Mouse (Mus musculus) retina, embryonic 14.5 days (tissue): ENCODE measurements around the gene Asprv1.

Experiments
- DNase-seq: peaks from one replicate; pipeline ENCODE4 v3.0.0-alpha.2; 2015; ENCODE audit warnings: low spot score

The Asprv1 gene

DNA sequence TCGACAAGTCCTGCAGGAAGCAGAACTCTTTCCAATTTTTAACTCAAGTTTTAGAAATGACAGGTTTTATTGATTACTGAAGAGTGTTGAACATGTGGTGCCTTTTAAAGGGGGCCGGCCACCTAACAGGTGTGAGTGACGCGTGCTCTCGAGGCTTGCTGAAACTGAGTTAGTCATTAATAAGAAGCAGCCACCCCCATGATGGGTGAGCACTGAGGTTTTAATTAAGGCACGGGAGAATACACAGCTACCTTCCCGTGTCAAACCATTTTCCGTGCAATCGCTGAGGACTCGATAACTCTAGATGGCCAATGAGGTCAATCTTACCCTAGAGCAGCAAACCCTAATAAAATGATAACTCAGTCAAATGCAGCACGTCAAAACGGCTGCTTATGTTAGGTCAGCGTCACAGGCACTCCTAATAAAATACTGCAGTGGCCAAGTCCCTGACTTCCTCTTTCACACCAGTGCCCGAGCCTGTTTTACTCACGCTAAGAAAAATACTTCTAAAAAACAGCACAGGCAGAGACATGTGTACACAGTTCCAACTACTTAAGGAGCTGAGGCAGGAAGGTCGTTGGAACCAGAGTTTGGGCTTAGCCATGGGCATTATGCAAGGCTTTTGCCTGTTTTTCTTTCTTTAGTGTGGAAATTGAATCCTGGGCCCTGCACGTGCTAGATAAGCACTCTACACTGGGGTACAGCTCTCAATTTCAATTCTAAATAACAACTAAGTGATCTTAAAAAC, 37.8 kb downstream of the Asprv1 start:
- DNase-seq: no peak

GRCm38 (mm10) chr6:86667061-86667460, 39.1 kb downstream of the Asprv1 start:
- DNase-seq: no peak

DNA sequence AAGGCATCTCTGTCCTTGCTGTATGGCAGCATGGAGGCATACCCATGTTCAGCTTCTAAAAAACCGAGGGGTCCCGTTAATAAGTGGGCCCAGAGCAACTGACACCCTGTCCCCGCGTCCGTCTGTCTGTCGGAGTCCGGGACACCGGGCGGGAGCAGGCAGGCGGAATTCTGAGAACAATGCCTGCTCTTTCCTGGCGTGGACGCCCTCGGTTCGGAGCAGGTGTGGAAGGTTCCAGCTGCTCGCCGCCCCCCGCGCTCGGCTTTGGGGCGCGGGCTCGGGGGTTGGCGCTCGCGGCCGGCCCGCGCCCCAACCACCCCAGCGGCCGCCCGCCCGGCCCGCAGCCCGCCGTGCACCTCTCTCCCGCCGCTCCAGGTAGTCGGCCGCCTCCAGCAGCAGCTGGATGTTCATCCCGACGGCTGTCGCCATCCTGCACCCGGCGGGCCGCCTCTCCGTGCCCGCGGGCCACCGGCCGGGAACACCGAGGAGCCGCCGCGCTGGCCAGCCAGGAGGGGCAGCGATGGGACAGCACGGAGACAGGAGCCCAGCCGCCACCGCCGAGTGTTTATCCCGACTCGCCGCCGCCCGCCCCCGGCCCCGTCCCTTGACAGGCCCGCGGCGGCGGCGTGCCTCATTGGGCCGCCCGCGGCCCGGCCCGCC, 40.7 kb downstream of the Asprv1 start, which contains the start of gene Mxd1:
TSS of gene Mxd1 (minus strand) at position 582 of the 660 bp plus-strand sequence.
- DNase-seq: no peak

GRCm38 (mm10) chr6:86669240-86669727, 41.3 kb downstream of the Asprv1 start:
- DNase-seq: peak; percentile 100

DNA sequence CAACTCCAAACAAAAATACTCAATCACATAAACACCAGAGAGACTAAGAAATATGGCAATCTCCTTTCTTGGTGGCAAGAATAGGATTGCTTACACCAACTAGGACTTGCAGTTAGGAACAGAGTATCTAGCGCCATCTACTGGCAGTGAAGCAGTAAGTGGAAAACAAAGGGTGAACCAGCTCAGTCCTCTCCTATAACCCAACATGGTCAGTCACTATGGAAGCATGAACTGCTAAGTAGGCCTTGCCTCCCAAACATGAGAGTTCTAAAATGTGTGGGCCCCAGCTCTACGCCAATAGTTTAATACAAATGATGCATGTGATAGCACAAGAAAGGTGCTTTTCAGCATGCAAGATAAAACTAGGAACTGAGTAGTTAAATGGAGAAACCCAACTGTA, 42.9 kb downstream of the Asprv1 start:
- DNase-seq: peak; percentile 86

DNA sequence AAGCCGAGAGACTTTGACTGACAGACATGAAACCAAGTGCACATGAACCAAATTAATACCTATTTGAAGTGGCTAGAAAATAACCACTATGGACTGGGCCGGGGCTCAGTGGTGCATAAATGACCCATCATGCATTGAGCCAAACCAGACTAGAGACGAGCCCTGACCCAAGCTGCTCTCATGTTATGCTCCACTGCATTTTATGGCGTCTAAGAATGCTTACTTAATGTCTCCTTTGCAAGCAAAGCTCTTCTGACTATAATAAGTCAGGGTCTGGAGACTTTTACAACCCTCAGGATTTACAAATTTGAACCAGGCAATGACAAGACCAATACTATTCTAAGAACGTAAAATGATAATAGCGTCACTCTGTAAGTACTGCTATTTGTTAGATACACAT, 50.4 kb downstream of the Asprv1 start:
- DNase-seq: no peak
